Mouse (Mus musculus): ENCODE measurements around the gene Slc35c1.

The Slc35c1 gene

GRCm38 (mm10) chr2:92434375-92434745, 26.0 kb downstream of the Slc35c1 start:
- DNase-seq (ENCODE audit: low spot score in 2 of 2), result no peak

- peak; percentile 98 to 99 for DNase-seq (ENCODE audit: low spot score in 2 of 2)
Measured at GRCm38 (mm10) chr2:92433578-92434374, 26.6 kb downstream of the Slc35c1 start, which contains the start of gene Cry2. Cry2 (minus strand) TSS chr2:92434043.

DNA sequence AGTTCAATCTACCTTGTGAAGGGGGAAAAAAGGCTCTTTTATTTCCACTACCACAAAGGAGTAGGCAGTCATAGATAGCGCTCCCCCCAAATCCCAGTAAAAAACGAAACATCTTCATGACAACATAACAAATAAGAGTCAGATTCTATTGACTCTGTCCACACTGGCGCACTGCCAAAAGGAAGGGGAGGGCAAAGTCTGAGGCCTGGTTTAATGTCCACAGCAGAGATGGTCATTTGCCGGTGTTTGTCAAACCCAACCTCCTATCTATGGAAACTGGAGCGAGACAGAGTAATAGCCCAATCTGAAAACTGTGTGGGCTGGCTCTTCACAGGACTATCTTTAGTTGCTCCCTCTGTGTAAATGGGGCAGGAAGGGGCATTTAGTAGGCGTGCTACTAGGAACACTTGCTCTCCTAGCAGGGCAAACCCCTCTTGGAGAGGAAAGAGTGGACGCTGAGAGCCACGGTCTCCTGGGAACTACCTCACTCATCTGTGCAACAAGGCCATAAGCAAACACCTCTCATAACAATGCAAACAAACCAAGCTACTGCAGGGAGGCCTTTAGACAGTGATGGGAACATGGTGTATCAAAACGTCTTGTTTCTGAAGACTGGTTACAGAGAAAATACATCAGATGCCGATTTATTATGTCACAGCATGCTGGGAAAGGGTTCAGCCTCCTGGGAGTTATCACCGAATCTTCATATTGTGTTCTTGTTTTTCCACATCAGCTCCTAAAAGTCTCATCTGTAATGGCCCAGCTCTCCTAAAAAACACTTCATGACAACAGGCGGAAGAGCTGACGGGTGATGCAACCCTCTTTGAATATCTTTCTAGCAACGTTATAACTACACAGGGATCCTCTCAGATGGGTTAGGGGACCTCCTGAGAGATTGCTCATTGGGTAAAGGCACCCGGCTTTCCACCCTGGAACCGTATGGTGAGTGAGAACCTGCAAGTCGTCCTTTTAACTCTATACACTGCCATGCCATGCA, 27.7 kb downstream of the Slc35c1 start:
- no peak for DNase-seq (ENCODE audit: low spot score in 2 of 2)

GRCm38 (mm10) chr2:92431611-92432179, 28.6 kb downstream of the Slc35c1 start:
- no peak for DNase-seq (ENCODE audit: low spot score in 2 of 2)

GRCm38 (mm10) chr2:92430723-92431541, 29.4 kb downstream of the Slc35c1 start:
- peak; percentile 50 to 65 for DNase-seq (ENCODE audit: low spot score in 2 of 2)

- no peak for DNase-seq (ENCODE audit: low spot score in 2 of 2)
Measured at GRCm38 (mm10) chr2:92430089-92430488, 30.2 kb downstream of the Slc35c1 start.

DNA sequence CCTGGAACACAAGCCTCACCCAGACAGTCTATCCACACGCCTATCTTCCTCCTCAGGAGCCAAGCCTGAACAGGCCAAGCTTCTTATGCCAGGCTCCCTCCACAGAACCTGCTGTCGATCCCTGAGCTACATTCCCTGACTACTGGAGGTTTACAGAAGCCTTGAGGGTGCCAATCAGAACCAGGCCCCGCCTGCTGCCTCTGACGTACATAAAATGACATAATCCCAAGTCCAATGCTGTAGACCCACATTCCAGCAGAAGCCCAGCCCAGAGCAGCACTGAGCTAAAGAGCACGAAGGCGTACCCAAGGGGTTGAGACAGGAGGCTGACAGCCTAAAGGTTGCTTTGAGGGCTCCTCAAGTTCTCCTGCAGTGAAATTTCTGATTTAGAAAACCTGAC, 32.5 kb downstream of the Slc35c1 start:
- peak; percentile 58 to 75 for DNase-seq (ENCODE audit: low spot score in 2 of 2)

- no peak for DNase-seq (ENCODE audit: low spot score in 2 of 2)
Measured at GRCm38 (mm10) chr2:92426426-92426825, 33.9 kb downstream of the Slc35c1 start.

GRCm38 (mm10) chr2:92425366-92425765, 35.0 kb downstream of the Slc35c1 start:
- DNase-seq (ENCODE audit: low spot score in 2 of 2), result no peak

- DNase-seq (ENCODE audit: low spot score in 2 of 2), result peak in 1 of 2 experiments; percentile 59
Measured at GRCm38 (mm10) chr2:92424462-92425308, 35.7 kb downstream of the Slc35c1 start.

- peak; percentile 74 to 83 for DNase-seq (ENCODE audit: low spot score in 2 of 2)
Measured at GRCm38 (mm10) chr2:92423702-92424461, 36.5 kb downstream of the Slc35c1 start.

DNA sequence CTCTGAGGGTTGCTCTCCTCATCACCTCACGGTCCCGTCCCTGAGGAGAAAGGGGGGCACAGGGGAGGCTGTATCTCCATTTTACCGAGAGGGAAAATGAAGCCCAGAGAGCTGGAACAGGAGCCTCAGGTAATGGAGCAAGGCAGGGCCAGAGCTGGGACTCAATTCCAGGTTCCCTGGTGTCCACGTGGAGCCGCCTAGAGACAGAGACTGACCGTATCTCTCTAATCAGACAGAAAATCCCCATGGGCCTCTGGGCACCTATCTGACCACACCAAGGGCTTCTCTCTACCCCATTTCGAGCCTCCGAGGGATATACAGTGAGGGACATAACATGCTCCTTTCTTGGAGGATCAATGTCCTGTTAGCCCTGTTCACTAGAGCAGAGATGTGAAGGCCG, 37.2 kb downstream of the Slc35c1 start:
- no peak for DNase-seq (ENCODE audit: low spot score in 2 of 2)

- no peak for DNase-seq (ENCODE audit: low spot score in 2 of 2)
Measured at GRCm38 (mm10) chr2:92422388-92423135, 37.8 kb downstream of the Slc35c1 start.

DNA sequence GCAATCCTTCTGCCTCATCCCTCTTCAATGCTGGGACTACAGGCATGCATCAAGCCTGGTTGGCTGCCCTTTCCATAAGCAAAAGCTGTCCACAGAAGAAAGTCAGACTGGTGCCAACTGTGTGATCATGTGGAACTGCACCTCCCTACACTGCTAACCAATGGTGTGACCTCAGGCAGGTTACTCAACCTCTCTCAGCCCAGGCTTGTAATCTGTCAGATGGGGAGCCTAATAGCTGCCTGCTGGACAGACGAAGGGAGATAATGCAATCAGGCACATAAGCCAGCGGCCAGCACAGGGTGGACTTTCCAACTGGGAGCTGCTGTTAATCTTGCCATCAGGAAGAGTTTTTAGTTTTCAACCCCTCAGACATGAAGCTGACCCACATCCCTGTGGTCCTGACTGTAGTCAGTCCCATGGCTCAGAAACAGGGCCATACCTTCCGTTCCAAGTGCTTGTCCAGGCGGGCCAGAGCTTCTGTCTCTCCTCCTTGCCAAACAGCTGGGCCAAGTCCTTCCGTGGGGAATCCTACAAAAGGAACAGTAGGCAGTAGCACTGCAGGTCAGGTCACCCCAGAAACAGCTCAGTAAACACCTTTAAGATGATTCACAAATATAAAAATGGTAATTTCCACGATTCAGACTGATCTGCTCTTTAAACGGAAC, 38.5 kb downstream of the Slc35c1 start:
- no peak for DNase-seq (ENCODE audit: low spot score in 2 of 2)

- DNase-seq (ENCODE audit: low spot score in 2 of 2), result no peak
Measured at GRCm38 (mm10) chr2:92411705-92412104, 48.6 kb downstream of the Slc35c1 start.

DNA sequence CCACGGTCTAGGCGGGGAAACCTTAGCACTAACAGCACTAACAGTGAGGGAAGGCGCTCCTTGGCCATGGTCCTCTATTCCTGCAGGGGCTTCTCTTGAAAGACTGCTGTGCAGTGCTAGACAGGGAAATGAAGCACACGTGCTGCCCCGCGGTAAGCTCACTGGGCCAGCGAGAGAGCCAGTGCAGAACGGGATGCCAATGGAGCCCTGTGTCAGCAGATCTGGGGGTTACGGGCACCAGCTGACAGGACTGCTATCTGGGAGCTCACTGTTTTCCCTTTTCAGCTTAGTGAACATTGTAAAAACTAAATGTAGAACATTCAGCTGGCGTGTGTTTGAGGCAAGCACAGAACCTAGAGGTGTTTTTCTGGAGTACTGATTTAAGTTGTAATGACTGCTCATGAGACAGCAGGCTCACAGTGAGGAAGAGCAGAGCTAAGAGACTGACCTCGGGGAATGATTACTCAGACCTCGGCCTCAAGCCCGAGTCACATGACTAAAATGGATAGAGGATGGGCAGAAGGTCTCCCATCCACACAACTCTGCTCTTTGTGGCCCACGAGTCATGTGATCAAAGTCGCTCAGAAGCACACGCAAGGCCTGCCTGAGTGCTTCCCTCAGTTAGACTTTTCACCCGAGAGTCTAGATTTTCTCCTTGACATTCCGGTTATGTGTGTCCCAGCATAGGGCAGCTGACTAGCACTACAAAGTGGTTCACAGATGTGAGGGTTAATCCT, 51.9 kb downstream of the Slc35c1 start:
- no peak for DNase-seq (ENCODE audit: low spot score in 2 of 2)

DNA sequence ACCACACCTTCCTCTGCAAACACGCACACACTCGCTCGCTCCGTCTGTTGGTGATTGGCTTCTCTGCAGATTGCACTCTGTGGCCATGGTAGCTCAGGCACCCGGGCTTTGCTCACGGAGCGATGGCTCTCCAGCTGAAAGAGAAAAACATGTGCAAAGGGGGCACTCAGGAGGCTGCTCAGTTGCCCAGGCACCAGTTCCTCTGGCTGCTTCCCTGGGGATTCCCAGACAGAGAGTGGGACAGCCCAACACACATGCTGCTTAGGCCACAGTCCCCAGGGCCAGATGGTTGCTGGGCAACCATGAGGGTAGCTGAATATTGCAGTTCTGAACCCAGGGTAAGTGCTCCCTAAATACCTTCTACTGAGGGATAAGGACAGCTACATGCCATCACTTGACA, 54.7 kb downstream of the Slc35c1 start:
- no peak for DNase-seq (ENCODE audit: low spot score in 2 of 2)

DNA sequence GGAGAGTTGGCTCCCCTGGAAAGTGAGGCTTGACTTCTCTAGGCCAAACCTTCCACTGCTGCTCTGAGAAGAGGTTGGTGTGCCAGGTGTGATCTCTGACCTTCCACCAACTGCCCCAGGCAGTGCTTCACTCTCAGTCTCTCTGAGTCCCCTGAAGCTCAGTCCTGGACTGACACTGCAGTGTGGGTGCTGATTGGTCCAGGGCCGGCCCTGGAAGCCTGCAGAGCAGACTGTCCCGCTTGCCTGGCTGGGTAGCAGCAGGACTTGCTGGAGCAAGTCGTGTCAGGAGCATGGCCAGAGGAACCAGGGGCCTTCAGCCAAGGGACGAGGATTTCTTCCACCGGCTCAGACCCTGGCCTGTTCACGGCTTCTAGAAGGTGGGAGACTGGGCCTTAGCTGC, 55.6 kb downstream of the Slc35c1 start:
- DNase-seq (ENCODE audit: low spot score in 2 of 2), result no peak
